Mouse (Mus musculus) kidney, postnatal 4 days (tissue): ENCODE data around the gene Cul1.
A peak's percentile ranks its signal among the peaks of the same experiment; 100 is the strongest.
"Not testable (repeated sequence)": the region's sequence is repeated elsewhere in the genome, so short reads cannot be mapped to it uniquely, and the experiment has no call there.

ENCODE experiments used
- DNase-seq, 2 experiments: peaks; one replicate each; pipeline ENCODE4 v3.0.0; 2021; ENCODE audit warnings: mixed read lengths in 2 of 2

The Cul1 gene

GRCm38 (mm10) chr6:47453098-47453497, at the start of gene Cul1:
Gene Cul1 (plus strand): TSS chr6:47453398.
- DNase-seq = no peak

- DNase-seq = peak in 1 of 2 experiments; percentile 13
These were observed 48.5 kb upstream of the Cul1 start for GRCm38 (mm10) chr6:47404419-47405382.

- no peak for DNase-seq
These were observed 40.2 kb upstream of the Cul1 start for GRCm38 (mm10) chr6:47412886-47413606.

- DNase-seq = no peak
These were observed 39.5 kb upstream of the Cul1 start for GRCm38 (mm10) chr6:47413656-47414055.

- no peak for DNase-seq
These were observed 34.5 kb upstream of the Cul1 start for GRCm38 (mm10) chr6:47418691-47419090.

GRCm38 (mm10) chr6:47420156-47420555, 33.0 kb upstream of the Cul1 start:
- no peak for DNase-seq

- DNase-seq = no peak
These were observed 32.0 kb upstream of the Cul1 start for GRCm38 (mm10) chr6:47421221-47421620.

- DNase-seq = no peak
These were observed 27.1 kb upstream of the Cul1 start for GRCm38 (mm10) chr6:47426136-47426535.

GRCm38 (mm10) chr6:47426556-47426955, 26.6 kb upstream of the Cul1 start:
- not testable (repeated sequence) for DNase-seq

- DNase-seq = not testable (repeated sequence)
These were observed 20.4 kb upstream of the Cul1 start for GRCm38 (mm10) chr6:47432795-47433194.

GRCm38 (mm10) chr6:47440080-47440479, 13.1 kb upstream of the Cul1 start:
- no peak for DNase-seq

GRCm38 (mm10) chr6:47447658-47448057, 5.5 kb upstream of the Cul1 start:
- no peak for DNase-seq

GRCm38 (mm10) chr6:47453522-47454130, 428 bp downstream of the Cul1 start:
- peak; percentile 79 to 87 for DNase-seq

- DNase-seq = peak; percentile 83 to 90
These were observed 955 bp downstream of the Cul1 start for GRCm38 (mm10) chr6:47454131-47454574.

GRCm38 (mm10) chr6:47454575-47455571, 1.7 kb downstream of the Cul1 start:
- peak; percentile 79 to 86 for DNase-seq

- no peak for DNase-seq
These were observed 2.6 kb downstream of the Cul1 start for GRCm38 (mm10) chr6:47455843-47456242.

- no peak for DNase-seq
These were observed 3.7 kb downstream of the Cul1 start for GRCm38 (mm10) chr6:47456853-47457252.

- DNase-seq = peak; percentile 3 to 8
These were observed 12.2 kb downstream of the Cul1 start for GRCm38 (mm10) chr6:47465400-47465799.

GRCm38 (mm10) chr6:47466488-47466887, 13.3 kb downstream of the Cul1 start:
- DNase-seq = no peak

GRCm38 (mm10) chr6:47467058-47467457, 13.9 kb downstream of the Cul1 start:
- no peak for DNase-seq

GRCm38 (mm10) chr6:47469760-47470159, 16.6 kb downstream of the Cul1 start:
- DNase-seq = no peak

GRCm38 (mm10) chr6:47472444-47472843, 19.2 kb downstream of the Cul1 start:
- no peak for DNase-seq
